Comparison of ENCODE assay signal across 8 mouse cellular contexts in genomic region chr8:81341591-81342235, GRCm38 (mm10). TPM values are rescaled to one million over a fixed set of nuclear protein-coding genes. Genes with fewer than 3 reads are reported as not detected.
A peak's percentile ranks its signal among the peaks of the same experiment; 100 is the strongest.
DNase-seq lines count a peak whose midpoint lies in the region; ATAC-seq and TF ChIP-seq lines count a peak whose summit lies in the region.

No protein-coding gene starts in this region.

- ATAC-seq in G1E (ENCODE audit: extremely low read depth, insufficient number of reproducible peaks, low FRiP score, poor library complexity, severe bottlenecking) = no peak
- peak; percentile 76 for ATAC-seq in forebrain, embryonic 15.5 days (replicated peaks)
- peak; percentile 84 for ATAC-seq in hindbrain, embryonic 14.5 days (ENCODE audit: low FRiP score)

- peak overlapping the region; percentile 62 for H3K9ac ChIP-seq in forebrain, embryonic 15.5 days (replicated peaks)
- peak overlapping the region; percentile 77 for H3K9ac ChIP-seq in hindbrain, embryonic 14.5 days

- H3K4me2 ChIP-seq in forebrain, embryonic 15.5 days (replicated peaks) = peak overlapping the region; percentile 95
- peak overlapping the region; percentile 97 for H3K4me2 ChIP-seq in hindbrain, embryonic 14.5 days (replicated peaks)

- TF ChIP-seq CTCF in G1E (IDR thresholded peaks at IDR 0.05; ENCODE audit: low read depth, low read length) = no peak

- peaks cover 18% of the 10 kb centered on the region for H3K27me3 ChIP-seq in G1E (ENCODE audit: insufficient read depth, low read length)
- H3K27me3 ChIP-seq in forebrain, embryonic 15.5 days = 0 out of 2 replicates have a peak, but pooled peaks cover 5% of the 10 kb centered on the region
- H3K27me3 ChIP-seq in hindbrain, embryonic 14.5 days (ENCODE audit: control insufficient read depth, insufficient read depth, low read length) = peaks cover 3% of the 10 kb centered on the region; the same call in 1 of the 2 replicates

- no peak for DNase-seq in G1E (ENCODE audit: low spot score)
- DNase-seq in c-Kit-positive CD71-positive TER-119-negative erythroid progenitor cells, embryonic 14.5 days (ENCODE audit: low read depth) = peak; percentile 13
- DNase-seq in hindbrain, embryonic 14.5 days (ENCODE audit: low spot score) = peak; percentile 71
- DNase-seq in layer of hippocampus, postnatal 36 days = peak; percentile 42 to 52
- peak; percentile 68 for DNase-seq in lung, postnatal 14 days
- peak; percentile 50 for DNase-seq in ovary, postnatal 36 days (ENCODE audit: low spot score)
- peak; percentile 75 for DNase-seq in thymus, postnatal 4 days

- WGBS in forebrain, embryonic 15.5 days = under 1% methylated on average over 18 of the region's 23 CpGs
- WGBS in hindbrain, embryonic 14.5 days = under 1% methylated on average over 19 of the region's 23 CpGs

- no peaks in the 10 kb centered on the region for H3K36me3 ChIP-seq in G1E (replicated peaks)
- H3K36me3 ChIP-seq in forebrain, embryonic 15.5 days = no peaks in the 10 kb centered on the region
- H3K36me3 ChIP-seq in hindbrain, embryonic 14.5 days (replicated peaks; ENCODE audit: control insufficient read depth, insufficient read depth) = no peaks in the 10 kb centered on the region

- H3K9me3 ChIP-seq in G1E (replicated peaks) = peaks cover 2% of the 10 kb centered on the region; the same call in 1 of the 2 replicates
- no peaks in the 10 kb centered on the region for H3K9me3 ChIP-seq in forebrain, embryonic 15.5 days
- H3K9me3 ChIP-seq in hindbrain, embryonic 14.5 days (ENCODE audit: control insufficient read depth, low read length) = peaks cover 13% of the 10 kb centered on the region; the same call in 1 of the 2 replicates

- peaks cover 14% of the 10 kb centered on the region for H3K4me1 ChIP-seq in G1E (ENCODE audit: insufficient read depth, low read depth, low read length)
- peaks cover 13% of the 10 kb centered on the region for H3K4me1 ChIP-seq in forebrain, embryonic 15.5 days
- no peaks in the 10 kb centered on the region; the same call in 1 of the 2 replicates for H3K4me1 ChIP-seq in hindbrain, embryonic 14.5 days (replicated peaks; ENCODE audit: control insufficient read depth, insufficient read depth, low read length)

- peak overlapping the region; percentile 68; the same call in 1 of the 2 replicates for H3K4me3 ChIP-seq in G1E (ENCODE audit: low read depth, low read length)
- H3K4me3 ChIP-seq in forebrain, embryonic 15.5 days = peak overlapping the region; percentile 70
- peak overlapping the region; percentile 65 for H3K4me3 ChIP-seq in hindbrain, embryonic 14.5 days (replicated peaks; ENCODE audit: low read length)

- H3K27ac ChIP-seq in forebrain, embryonic 15.5 days (replicated peaks) = 0 out of 2 replicates have a peak overlapping the region, but pooled peaks have one; percentile 37
- H3K27ac ChIP-seq in hindbrain, embryonic 14.5 days = peak overlapping the region; percentile 70

RNA-seq across cellular contexts. Expression of gene Inpp4b, which starts 0.6 kb away (rescaled TPM):
- total RNA-seq in G1E (2014; fragmentation: Nextera tagmentation) (36.8 and 46.2 TPM in 2 replicates), G1E (2017) (35.6 and 36.8 TPM in 2 replicates)
- 0.45 and 0.59 TPM in 2 replicates for polyA plus RNA-seq in G1E (2012)
- 4.7 and 5.0 TPM in 2 replicates for polyA plus RNA-seq in forebrain, embryonic 15.5 days (2015; fragmentation: Nextera tagmentation; extraction: Ambion mirVana)
- polyA plus RNA-seq in hindbrain, embryonic 14.5 days (2014; fragmentation: Nextera tagmentation; extraction: Ambion mirVana) = 9.9 and 11.4 TPM in 2 replicates
- 10 to 100 TPM; 10.2 to 11.0 TPM for total RNA-seq in layer of hippocampus, postnatal 36 days (2021)
